Mouse (Mus musculus): Measurements from ENCODE around the gene Gatad2b.

Gatad2b gene

GRCm38 (mm10) chr3:90383690-90384089, 90.7 kb downstream of the Gatad2b start:
- DNase-seq (ENCODE audit: low spot score): no peak

DNA sequence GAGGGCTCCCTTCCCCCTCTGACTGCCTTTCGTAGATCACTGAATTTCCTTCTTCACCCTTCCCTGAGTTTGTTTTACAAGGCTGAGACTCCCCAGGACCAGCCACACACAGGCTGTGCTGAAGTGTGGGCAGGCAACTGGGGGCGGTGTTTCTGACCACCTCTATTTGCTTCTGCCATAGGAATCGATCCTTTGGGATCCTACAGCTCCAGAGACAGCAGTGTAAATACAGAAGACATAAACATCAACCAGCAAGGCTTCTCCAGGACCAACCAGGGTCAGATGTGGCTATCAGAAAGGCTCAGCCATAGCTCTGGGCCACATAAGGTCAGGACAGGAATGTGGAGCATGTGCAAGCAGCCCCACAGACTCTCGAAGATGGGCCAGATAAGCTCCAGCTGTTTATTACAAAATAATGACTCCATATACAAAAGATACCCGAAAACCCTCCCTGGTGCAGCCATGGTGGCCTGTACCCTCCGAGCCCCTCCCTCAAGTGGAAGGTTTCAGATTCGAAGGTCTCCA, 91.9 kb downstream of the Gatad2b start:
- DNase-seq (ENCODE audit: low spot score): no peak

- no peak for DNase-seq (ENCODE audit: low spot score)
These were observed 93.8 kb downstream of the Gatad2b start for GRCm38 (mm10) chr3:90386817-90387216.

GRCm38 (mm10) chr3:90387483-90387882, 94.5 kb downstream of the Gatad2b start:
- no peak for DNase-seq (ENCODE audit: low spot score)

- no peak for DNase-seq (ENCODE audit: low spot score)
These were observed 95.2 kb downstream of the Gatad2b start for GRCm38 (mm10) chr3:90388192-90388591.

- DNase-seq (ENCODE audit: low spot score): no peak
These were observed 95.9 kb downstream of the Gatad2b start for GRCm38 (mm10) chr3:90388726-90389510.

DNA sequence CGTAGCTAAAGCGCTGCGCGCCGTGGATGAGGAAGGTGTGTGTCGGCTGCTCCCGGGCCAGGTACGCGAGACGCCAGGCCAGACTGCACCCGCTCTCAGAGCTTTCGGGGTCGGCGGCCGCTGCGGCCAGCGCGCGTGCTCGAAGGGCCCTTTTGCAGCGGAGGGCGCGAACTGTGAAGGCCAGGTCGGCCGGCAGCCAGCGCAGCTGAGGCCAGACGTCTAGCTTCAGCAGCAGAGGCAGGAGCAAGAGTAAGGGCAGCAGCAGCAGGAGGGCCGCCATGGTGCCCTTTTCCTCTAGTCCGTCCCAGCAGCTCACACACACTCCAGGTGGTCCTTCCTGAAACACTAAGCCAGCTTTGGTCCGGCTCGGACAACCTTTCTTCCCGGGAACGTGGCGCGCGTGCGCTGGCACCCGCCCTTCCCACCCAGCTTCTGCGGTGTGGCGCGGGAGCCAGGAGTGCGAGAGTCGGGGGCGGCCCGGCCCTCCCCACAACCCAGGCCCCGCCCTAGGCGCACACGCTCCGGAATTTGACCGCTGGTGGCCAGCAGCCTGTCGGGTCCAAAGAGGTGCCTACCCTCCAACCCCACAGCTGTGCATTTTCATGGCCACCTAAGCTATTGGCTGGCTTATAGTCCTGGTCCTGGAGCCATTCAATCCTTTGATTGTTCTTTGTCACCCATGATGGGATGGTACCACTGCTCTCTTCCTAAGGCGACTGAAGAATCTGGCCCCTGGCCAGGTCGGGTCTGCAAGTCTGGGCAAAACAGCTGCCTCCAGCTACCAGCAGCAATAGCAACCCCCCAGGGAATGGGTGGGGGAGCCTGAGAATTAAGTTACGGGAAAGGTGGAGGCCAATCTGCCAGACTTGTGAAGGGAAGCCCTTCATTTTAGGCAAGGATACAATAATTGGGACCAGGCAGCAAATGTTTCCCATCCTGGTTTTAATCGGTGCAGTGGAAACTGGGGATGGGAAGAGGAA, 96.8 kb downstream of the Gatad2b start, which contains the start of gene Slc27a3:
Gene Slc27a3 (minus strand): TSS at position 428 of the 980 bp plus-strand sequence.
- DNase-seq (ENCODE audit: low spot score): no peak

DNA sequence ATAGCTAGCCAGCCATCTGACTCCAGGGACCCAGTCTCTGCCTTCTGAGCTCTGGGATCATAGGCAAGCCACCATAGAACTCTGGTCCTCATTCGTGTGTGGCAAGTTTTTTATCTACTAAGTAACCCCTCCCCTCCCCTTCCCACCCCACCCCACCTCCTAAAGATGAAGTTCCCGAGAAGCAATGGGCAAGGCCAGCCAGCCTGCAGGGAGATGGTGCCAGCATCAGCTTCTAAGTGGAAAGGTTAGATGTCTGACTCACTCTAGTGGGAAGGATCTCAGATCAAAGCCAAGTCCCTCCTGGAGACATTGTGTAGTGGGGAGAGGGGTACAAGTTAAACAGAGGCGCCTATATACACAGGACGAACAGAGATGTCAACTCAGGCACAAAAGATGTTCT, 98.0 kb downstream of the Gatad2b start:
- no peak for DNase-seq (ENCODE audit: low spot score)

DNA sequence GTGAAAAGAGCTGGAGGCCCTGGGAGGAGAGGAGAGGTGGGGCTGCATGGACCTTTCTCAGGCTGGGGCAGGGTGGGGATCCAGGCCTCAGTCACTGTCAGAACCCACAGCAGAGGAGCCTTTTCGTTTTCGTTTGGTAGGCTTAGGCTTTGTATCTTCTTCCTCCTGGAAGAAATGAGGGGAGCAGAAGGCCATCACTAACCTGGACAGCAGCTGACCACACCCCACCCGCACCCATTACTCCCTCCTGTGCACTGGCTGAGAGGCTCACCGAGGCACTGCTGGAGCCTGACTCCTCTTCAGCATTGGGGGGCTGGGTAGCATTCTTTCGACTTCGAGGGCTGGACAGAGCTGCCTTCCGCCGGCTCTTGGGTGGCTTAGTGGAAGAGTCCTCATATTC, 99.0 kb downstream of the Gatad2b start:
- no peak for DNase-seq (ENCODE audit: low spot score)

- DNase-seq (ENCODE audit: low spot score): no peak
These were observed 99.7 kb downstream of the Gatad2b start for GRCm38 (mm10) chr3:90392661-90393060.

DNA sequence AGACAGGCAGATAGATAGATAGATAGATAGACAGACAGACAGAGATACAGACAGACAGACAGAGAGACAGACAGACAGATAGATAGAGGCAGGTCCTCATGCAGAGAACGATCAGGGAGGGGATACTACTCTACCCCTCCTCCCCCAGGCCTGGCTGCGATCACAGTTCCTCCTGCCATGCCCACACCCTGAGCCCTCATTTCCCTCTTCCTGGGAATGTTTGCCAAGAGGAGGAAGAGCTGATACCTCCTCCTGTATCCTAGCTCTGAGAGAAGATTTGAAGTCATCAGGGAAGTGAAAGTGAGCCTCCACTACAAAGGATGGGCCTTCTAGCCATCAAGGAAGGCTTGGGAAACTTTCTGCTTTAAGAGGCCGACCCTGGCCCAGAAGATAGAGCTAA, 102.7 kb downstream of the Gatad2b start:
- no peak for DNase-seq (ENCODE audit: low spot score)

DNA sequence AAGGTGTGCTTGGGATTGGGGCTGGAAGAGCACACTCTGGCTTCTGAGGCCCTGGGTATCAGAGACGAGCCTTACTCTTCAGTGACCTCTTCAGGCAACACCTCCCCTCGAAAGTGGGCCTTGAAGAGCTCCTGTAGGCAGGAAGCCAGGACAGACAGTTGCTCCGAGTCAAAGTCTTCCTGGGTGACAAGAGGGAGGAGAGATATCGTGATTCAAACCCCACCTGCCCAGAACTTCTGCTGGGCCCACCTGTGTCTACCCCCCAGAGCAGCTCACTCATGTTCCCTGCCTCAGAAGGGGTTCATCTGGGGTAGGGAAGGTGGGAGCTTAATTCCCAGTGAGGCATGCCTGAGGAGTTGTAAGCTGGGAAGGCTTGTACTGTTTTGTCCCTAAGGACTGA, 108.0 kb downstream of the Gatad2b start:
- no peak for DNase-seq (ENCODE audit: low spot score)

DNA sequence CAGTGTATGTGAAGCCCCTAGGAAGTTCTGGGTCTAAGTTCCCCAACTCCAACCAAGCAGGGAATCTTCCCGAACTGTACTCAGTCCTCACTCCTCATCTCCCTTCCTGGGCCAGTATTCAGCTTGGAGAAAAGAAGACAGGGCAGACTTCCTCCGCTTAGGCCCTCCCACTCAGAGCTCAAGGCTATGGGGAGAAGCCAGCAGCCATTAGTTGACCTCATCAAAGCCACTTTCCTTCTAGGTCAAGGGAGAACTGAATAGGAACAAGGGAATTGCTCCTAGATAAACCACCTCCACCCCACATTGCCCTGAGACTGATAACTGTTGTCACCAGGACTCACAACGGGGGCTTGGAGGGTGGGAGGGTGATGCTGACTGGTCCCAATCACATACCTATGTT, 111.1 kb downstream of the Gatad2b start:
- no peak for DNase-seq (ENCODE audit: low spot score)

DNA sequence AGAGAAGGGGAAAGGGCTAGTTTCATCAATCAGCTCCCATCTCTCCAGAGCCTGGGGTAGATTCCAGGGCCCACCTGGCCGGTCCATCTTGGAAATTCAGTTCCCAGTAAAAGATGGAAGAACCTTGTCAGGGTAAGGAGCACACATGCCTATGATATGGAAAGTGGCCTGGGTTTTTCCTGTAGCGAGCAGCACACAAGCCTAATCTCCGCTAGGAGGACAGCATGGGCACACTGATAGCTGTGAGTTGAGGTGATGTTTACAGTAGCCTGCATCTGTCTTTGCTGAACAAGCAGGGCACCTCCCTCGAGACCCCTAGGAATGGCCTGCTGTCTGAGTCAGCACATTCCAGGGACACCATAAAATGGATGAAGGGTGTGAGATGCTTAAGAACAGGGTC, 111.6 kb downstream of the Gatad2b start:
- DNase-seq (ENCODE audit: low spot score): no peak

DNA sequence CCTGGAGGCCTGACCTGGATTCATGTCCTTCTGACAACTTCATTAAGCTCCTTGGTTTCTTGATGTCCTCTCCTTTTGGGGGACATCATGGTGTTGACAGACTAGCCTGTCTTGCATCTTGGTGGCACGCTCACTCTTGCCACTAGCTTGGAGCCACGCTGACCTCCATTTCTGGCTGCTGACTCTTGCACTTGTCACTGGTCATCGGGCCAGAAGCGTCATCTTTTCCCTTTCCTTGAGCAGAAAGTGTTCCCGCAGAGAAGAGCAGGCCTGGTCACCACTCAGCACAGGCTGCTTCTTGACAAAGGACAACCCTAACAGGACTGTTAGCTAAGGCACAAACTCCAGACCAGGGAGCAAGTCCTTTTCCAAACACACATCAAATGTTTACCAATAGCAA, 113.4 kb downstream of the Gatad2b start:
- no peak for DNase-seq (ENCODE audit: low spot score)

DNA sequence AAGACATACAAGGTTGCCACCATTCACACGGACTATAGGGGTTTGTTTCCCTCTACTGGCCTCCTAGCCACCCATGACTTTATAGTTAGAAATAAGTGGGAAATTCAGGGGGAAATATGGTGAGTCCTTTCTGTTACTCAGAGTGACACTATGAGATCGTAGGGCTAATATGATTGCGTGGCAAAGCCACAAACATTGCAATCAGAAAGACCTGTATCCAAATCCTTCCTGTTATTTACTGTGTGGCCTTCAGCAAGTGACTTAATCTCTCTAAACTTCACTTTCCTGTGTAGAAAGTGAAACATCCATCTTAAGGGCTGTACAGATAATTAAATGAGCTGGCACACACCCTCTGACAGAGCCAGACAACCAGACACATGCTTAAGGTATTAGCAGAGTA, 115.7 kb downstream of the Gatad2b start:
- DNase-seq (ENCODE audit: low spot score): no peak

- DNase-seq (ENCODE audit: low spot score): peak; percentile 54
These were observed 119.5 kb downstream of the Gatad2b start for GRCm38 (mm10) chr3:90412312-90413010.

- no peak for DNase-seq (ENCODE audit: low spot score)
These were observed 120.0 kb downstream of the Gatad2b start for GRCm38 (mm10) chr3:90413011-90413396.
